Mouse (Mus musculus): Measurements from ENCODE around the gene Zfhx3. TPM values are rescaled to one million over a fixed set of nuclear protein-coding genes. Genes with fewer than 3 reads are reported as not detected.

Gene Zfhx3
- polyA plus RNA-seq, 1 experiment from 2014 or later, result 19.8 TPM

DNA sequence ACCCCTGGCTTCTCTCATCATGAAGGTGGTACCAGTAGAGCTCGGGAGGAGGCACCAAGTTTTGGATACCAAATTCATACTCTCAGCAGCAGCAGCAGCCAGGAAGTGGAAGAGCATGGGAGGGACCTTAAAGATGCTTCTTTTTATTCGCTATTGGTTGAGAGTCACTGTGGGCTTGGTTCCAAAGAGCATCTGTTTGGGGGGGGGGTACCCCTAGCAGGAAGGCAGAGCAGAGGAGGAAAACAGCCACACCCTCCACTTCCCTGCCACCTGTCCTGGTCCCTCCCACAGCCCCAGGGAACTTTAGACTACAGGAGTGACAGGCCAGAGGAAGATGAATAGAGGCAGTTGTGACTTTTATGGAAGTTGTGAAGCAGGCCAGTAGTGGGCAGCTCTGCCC lies 904.9 kb downstream of the Zfhx3 start:
- Histone ChIP-seq H3K9me3 (ENCODE audit: low read depth, low read length) (no peaks in the 10 kb centered on the region), H3K27ac (ENCODE audit: low read depth) (no peak overlapping the region), H3K4me2 (no peak overlapping the region), H3K4me3 (ENCODE audit: low read depth, low read length) (no peak overlapping the region), H3K36me3 (ENCODE audit: insufficient read depth) (0 out of 2 replicates have a peak, but pooled peaks cover 4% of the 10 kb centered on the region), H3K27me3 (ENCODE audit: insufficient read depth, low read length) (no peaks in the 10 kb centered on the region), H3K4me1 (ENCODE audit: insufficient read depth) (no peaks in the 10 kb centered on the region), H3K9ac (no peak overlapping the region)
- ATAC-seq (ENCODE audit: insufficient read depth) (no peak), DNase-seq (no peak)
- WGBS, result 71% methylated on average over 2 of the region's 2 CpGs
- no peak for TF ChIP-seq CTCF (IDR thresholded peaks at IDR 0.05; ENCODE audit: low read depth)

DNA sequence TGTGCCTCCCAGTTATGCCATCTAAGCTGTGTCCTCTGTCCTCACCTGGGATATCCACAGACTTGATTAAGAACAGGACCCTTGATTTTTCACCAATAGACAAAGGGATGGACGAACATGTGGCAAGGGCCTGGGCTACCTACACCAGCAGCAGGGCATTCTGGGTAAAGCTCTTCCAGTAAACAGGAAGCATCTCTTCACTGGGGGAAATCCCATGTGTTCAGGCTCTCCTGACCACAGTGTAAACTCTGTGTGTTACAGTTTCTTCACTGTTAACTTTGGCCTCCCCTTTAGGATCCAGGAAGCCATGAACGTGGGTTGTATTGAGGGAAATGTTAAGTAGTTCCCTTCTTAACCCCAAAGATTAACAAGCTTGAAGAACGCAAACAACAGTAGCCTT lies 906.0 kb downstream of the Zfhx3 start:
- DNase-seq (no peak), ATAC-seq (ENCODE audit: insufficient read depth) (no peak)
- no peaks in the 10 kb centered on the region for H3K27me3 ChIP-seq (ENCODE audit: insufficient read depth, low read length)
- TF ChIP-seq CTCF (IDR thresholded peaks at IDR 0.05; ENCODE audit: low read depth), result no peak
- H3K4me2 ChIP-seq, result no peak overlapping the region
- no peak overlapping the region for H3K4me3 ChIP-seq (ENCODE audit: low read depth, low read length)
- H3K9me3 ChIP-seq (ENCODE audit: low read depth, low read length), result no peaks in the 10 kb centered on the region
- H3K36me3 ChIP-seq (ENCODE audit: insufficient read depth), result 0 out of 2 replicates have a peak, but pooled peaks cover 4% of the 10 kb centered on the region
- H3K27ac ChIP-seq (ENCODE audit: low read depth), result no peak overlapping the region
- H3K9ac ChIP-seq, result no peak overlapping the region
- 76% methylated on average over 3 of the region's 3 CpGs for WGBS
- 0 out of 2 replicates have a peak, but pooled peaks cover 3% of the 10 kb centered on the region for H3K4me1 ChIP-seq (ENCODE audit: insufficient read depth)

DNA sequence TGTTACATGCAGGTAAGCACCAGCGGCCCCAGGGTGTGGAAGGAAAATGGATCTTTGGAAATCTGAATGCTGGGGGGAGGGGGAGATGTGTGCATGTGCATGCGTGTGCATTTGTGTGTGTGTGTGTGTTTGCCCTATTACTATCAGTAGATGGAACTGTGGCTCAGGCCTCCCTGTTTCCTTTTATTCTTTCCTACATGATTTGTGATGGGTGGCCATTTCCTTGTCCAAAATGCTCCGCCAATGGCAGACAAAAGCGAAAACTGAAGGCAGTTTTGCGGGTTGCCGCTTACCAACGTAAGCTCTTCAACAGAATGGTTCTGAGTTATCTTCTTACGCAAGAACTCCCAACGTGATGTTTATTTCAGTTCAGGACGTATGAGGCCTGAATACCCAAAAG lies 910.6 kb downstream of the Zfhx3 start:
- H3K4me3 ChIP-seq (ENCODE audit: low read depth, low read length), result no peak overlapping the region
- 71% methylated on average over 10 of the region's 10 CpGs for WGBS
- DNase-seq, result peak; percentile 47
- TF ChIP-seq CTCF (IDR thresholded peaks at IDR 0.05; ENCODE audit: low read depth), result no peak
- H3K4me2 ChIP-seq, result no peak overlapping the region
- ATAC-seq (ENCODE audit: insufficient read depth), result no peak
- no peaks in the 10 kb centered on the region for H3K9me3 ChIP-seq (ENCODE audit: low read depth, low read length)
- no peaks in the 10 kb centered on the region for H3K27me3 ChIP-seq (ENCODE audit: insufficient read depth, low read length)
- H3K4me1 ChIP-seq (ENCODE audit: insufficient read depth), result 0 out of 2 replicates have a peak, but pooled peaks cover 3% of the 10 kb centered on the region
- no peak overlapping the region for H3K9ac ChIP-seq
- no peak overlapping the region for H3K27ac ChIP-seq (ENCODE audit: low read depth)
- peaks cover 18% of the 10 kb centered on the region for H3K36me3 ChIP-seq (ENCODE audit: insufficient read depth)

DNA sequence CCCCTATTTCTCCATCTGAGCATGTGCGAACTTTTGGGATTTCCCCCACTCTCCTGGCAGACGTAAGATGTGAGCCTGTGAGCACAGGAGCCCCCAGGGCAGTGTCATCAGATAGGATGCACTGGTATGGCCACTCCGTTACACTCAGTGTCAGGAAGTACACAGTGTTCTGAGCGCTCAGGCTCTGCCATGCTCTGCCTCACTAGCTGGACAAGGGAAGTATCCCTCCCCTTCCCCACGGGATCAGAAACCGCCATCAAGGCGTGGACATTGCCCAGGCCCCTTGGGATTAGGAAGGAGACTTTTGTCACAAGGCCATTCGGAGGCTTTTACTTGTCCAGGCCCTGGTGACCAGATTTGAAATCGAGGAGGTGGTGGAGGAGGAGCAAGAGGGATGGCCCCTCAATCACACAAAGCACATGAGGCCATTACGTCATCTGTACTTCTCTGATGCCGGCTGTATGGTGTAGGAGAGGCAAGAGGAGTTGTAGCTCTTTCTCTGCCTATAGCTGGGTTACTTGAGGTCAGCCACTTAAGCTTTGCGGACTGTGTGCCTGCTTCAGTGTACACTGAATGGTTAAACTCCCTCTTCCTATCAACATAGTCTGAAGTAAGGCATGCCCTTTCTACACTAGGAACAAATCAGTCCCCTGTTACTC lies 912.1 kb downstream of the Zfhx3 start:
- H3K36me3 ChIP-seq (ENCODE audit: insufficient read depth), result peaks cover 27% of the 10 kb centered on the region
- no peaks in the 10 kb centered on the region for H3K27me3 ChIP-seq (ENCODE audit: insufficient read depth, low read length)
- no peak overlapping the region for H3K4me2 ChIP-seq
- H3K27ac ChIP-seq (ENCODE audit: low read depth), result no peak overlapping the region
- H3K4me3 ChIP-seq (ENCODE audit: low read depth, low read length), result no peak overlapping the region
- no peaks in the 10 kb centered on the region for H3K9me3 ChIP-seq (ENCODE audit: low read depth, low read length)
- DNase-seq, result no peak
- H3K4me1 ChIP-seq (ENCODE audit: insufficient read depth), result 0 out of 2 replicates have a peak, but pooled peaks cover 3% of the 10 kb centered on the region
- ATAC-seq (ENCODE audit: insufficient read depth), result no peak
- 61% methylated on average over 12 of the region's 12 CpGs for WGBS
- no peak for TF ChIP-seq CTCF (IDR thresholded peaks at IDR 0.05; ENCODE audit: low read depth)
- H3K9ac ChIP-seq, result no peak overlapping the region

DNA sequence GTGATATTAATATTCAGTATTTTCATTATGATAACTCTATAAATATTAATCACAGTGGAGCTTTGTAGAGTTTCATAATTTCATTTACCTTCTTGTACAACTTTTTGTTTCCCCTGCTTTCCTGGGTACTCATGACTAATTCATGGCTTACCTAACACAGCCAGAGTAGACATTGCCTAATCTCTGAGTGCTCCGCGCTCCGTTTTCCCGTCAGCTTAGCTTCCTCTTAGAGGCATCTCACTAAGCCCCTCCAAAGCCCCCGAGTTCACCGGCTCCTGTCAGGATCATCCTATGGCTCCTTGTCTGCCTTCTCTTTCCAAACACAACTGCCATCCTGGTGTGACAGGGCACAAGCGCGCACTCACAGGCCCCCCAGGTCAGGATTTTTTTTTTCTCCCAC lies 916.6 kb downstream of the Zfhx3 start:
- Histone ChIP-seq H3K4me2 (no peak overlapping the region), H3K9ac (no peak overlapping the region), H3K4me1 (ENCODE audit: insufficient read depth) (no peaks in the 10 kb centered on the region), H3K27ac (ENCODE audit: low read depth) (no peak overlapping the region), H3K36me3 (ENCODE audit: insufficient read depth) (peaks cover 46% of the 10 kb centered on the region), H3K4me3 (ENCODE audit: low read depth, low read length) (no peak overlapping the region), H3K9me3 (ENCODE audit: low read depth, low read length) (no peaks in the 10 kb centered on the region), H3K27me3 (ENCODE audit: insufficient read depth, low read length) (no peaks in the 10 kb centered on the region)
- WGBS, result 69% methylated on average over 8 of the region's 8 CpGs
- ATAC-seq (ENCODE audit: insufficient read depth) (no peak), DNase-seq (no peak)
- no peak for TF ChIP-seq CTCF (IDR thresholded peaks at IDR 0.05; ENCODE audit: low read depth)

DNA sequence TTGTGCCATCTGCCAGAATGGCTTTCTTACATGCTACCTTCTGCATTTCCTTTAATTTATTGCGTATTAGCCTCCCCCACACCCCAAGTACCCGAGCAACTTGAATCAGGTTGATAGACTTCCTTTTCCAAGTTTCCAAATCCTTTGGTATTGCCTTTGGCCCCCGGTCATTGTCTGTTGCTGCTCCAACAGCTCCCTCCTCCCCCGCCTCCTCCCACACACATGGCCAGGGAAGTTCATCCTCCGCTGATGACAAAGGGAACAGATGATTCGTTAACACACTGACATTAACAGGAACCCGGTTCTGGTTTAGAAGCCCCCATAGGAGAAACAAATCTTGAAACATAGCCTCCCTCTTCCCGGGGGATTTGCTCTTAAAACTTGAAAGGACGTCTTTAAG lies 917.5 kb downstream of the Zfhx3 start:
- Histone ChIP-seq H3K4me1 (ENCODE audit: insufficient read depth) (no peaks in the 10 kb centered on the region), H3K4me3 (ENCODE audit: low read depth, low read length) (no peak overlapping the region), H3K27ac (ENCODE audit: low read depth) (no peak overlapping the region), H3K9me3 (ENCODE audit: low read depth, low read length) (no peaks in the 10 kb centered on the region), H3K4me2 (no peak overlapping the region), H3K36me3 (ENCODE audit: insufficient read depth) (peaks cover 41% of the 10 kb centered on the region), H3K27me3 (ENCODE audit: insufficient read depth, low read length) (no peaks in the 10 kb centered on the region), H3K9ac (no peak overlapping the region)
- TF ChIP-seq CTCF (IDR thresholded peaks at IDR 0.05; ENCODE audit: low read depth), result no peak
- 55% methylated on average over 9 of the region's 9 CpGs for WGBS
- ATAC-seq (ENCODE audit: insufficient read depth) (no peak), DNase-seq (no peak)

DNA sequence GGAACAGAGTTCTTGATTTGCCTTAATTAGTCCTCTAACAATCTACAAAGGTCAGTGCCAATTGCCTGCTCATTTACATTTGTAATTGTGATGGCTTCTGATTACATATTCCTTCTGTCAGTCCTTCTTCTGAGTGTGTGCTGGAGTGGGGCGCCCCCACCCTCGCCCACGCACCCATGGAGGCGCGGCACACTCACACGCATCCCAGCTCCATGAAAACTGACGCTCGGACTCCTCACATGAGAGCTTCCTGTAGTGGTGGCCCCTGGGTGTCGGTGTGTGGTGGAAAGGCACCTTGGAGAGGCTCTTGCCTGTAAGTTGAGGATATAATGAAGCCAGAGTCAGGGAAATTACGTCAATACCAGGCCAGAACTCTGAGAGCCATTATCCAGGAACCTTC lies 921.0 kb downstream of the Zfhx3 start:
- no peak overlapping the region for H3K4me3 ChIP-seq (ENCODE audit: low read depth, low read length)
- DNase-seq (no peak), ATAC-seq (ENCODE audit: insufficient read depth) (no peak)
- peaks cover 9% of the 10 kb centered on the region; the same call in 1 of the 2 replicates for H3K4me1 ChIP-seq (ENCODE audit: insufficient read depth)
- peaks cover 26% of the 10 kb centered on the region; the same call in 1 of the 2 replicates for H3K36me3 ChIP-seq (ENCODE audit: insufficient read depth)
- H3K9me3 ChIP-seq (ENCODE audit: low read depth, low read length), result no peaks in the 10 kb centered on the region
- no peak overlapping the region for H3K4me2 ChIP-seq
- H3K27me3 ChIP-seq (ENCODE audit: insufficient read depth, low read length), result no peaks in the 10 kb centered on the region
- WGBS, result 92% methylated on average over 10 of the region's 10 CpGs
- H3K27ac ChIP-seq (ENCODE audit: low read depth), result no peak overlapping the region
- no peak for TF ChIP-seq CTCF (IDR thresholded peaks at IDR 0.05; ENCODE audit: low read depth)
- no peak overlapping the region for H3K9ac ChIP-seq

Data from lung, embryonic 14.5 days (tissue).